Mouse (Mus musculus) hindbrain, embryonic 13.5 days (tissue): ENCODE data around the gene Camkmt. TPM values are rescaled to one million over a fixed set of nuclear protein-coding genes. Genes with fewer than 3 reads are reported as not detected.

Experiments
- ATAC-seq: fragments of 200-750 bp; cut with Nextera tagmentation; 2 replicates; pipeline ENCODE4 v1.8.0; 2017; ENCODE audit warnings: moderate TSS enrichment; ENCODE audit not compliant: low FRiP score
- H3K27ac ChIP-seq: fragments of 300-500 bp; sonication (generic); 2 replicates; pipeline ENCODE4 v1.5.1; 2015; ENCODE audit warnings: inconsistent platforms, mild to moderate bottlenecking, moderate library complexity
- H3K27me3 ChIP-seq: fragments of 300-500 bp; sonication (generic); 2 replicates; pipeline ENCODE4 v1.6.1; 2015; ENCODE audit warnings: mild to moderate bottlenecking, inconsistent platforms
- H3K36me3 ChIP-seq: fragments of 300-500 bp; sonication (generic); 2 replicates; pipeline ENCODE4 v1.6.1; 2015; ENCODE audit warnings: mild to moderate bottlenecking, inconsistent platforms
- H3K4me1 ChIP-seq: fragments of 300-500 bp; sonication (generic); replicated peaks from 2 replicates; pipeline ENCODE4 v1.6.1; 2015; ENCODE audit warnings: inconsistent platforms
- H3K4me2 ChIP-seq: fragments of 300-500 bp; sonication (generic); 2 replicates; pipeline ENCODE4 v1.6.1; 2015; ENCODE audit warnings: inconsistent platforms, mild to moderate bottlenecking, moderate library complexity
- H3K4me3 ChIP-seq: fragments of 300-500 bp; sonication (generic); 2 replicates; pipeline ENCODE4 v1.5.1; 2015; ENCODE audit warnings: mild to moderate bottlenecking, inconsistent platforms
- H3K9ac ChIP-seq: fragments of 300-500 bp; sonication (generic); 2 replicates; pipeline ENCODE4 v1.6.1; 2015; ENCODE audit warnings: mild to moderate bottlenecking, inconsistent platforms
- H3K9me3 ChIP-seq: fragments of 300-500 bp; sonication (generic); 2 replicates; pipeline ENCODE4 v1.6.1; 2016; ENCODE audit warnings: inconsistent platforms
- WGBS: fragments of 180-500 bp; shearing (Covaris S2); methylation state at CpG from one replicate; pipeline ENCODE4 v1.1.7; 2015; 5-methylcytosine and 5-hydroxymethylcytosine counted together
- polyA plus RNA-seq: library from polyadenylated mRNA; unstranded; fragments of >200 nt; fragmentation: Nextera tagmentation; extraction: Ambion mirVana; gene quantifications from 2 replicates; pipeline ENCODE4 v1.2.1, GENCODE M21; 2015

The Camkmt gene
- polyA plus RNA-seq, 1 experiment from 2014 or later, result 18.3 TPM

DNA sequence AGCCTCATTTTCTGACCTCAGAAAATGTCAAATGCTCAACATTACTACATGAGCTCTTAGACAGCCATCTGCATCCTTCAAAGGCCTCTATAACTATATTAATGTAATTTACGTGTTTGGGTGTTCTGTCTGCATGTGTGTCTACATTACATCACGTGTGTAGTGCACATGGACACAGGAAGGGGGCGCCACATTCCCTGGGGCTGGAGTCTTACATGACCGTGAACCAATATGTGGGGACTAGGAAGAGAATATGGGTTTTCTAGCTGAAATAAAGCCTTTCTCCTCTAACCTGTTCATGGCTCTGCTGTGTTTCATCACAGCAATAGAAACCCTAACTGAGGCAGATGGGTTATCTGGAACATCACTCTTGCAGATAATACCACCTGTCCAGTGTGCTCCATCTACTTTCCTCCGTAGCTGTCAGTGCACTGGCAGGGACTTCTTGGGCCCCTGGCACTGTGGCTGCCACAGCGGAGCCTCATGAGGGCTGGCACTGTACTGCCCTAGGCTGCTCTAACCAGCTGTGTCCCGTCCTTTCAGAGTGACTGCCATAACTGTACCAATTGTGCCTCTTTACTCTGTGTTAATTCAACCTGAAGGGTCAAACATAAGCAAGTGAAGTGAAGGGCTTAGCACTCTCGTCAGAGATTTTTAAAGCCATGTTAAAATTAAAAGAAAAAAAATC, 19.1 kb upstream of the Camkmt start:
- no peak for ATAC-seq
- no peak overlapping the region; the same call in 1 of the 2 replicates for H3K9ac ChIP-seq
- H3K4me1 ChIP-seq, result peaks cover 11% of the 10 kb centered on the region
- H3K36me3 ChIP-seq, result peaks cover 78% of the 10 kb centered on the region
- H3K4me3 ChIP-seq, result no peak overlapping the region
- H3K27ac ChIP-seq, result no peak overlapping the region
- no peak overlapping the region for H3K4me2 ChIP-seq
- 83% methylated on average over 8 of the region's 8 CpGs for WGBS
- no peaks in the 10 kb centered on the region for H3K9me3 ChIP-seq
- no peaks in the 10 kb centered on the region for H3K27me3 ChIP-seq

DNA sequence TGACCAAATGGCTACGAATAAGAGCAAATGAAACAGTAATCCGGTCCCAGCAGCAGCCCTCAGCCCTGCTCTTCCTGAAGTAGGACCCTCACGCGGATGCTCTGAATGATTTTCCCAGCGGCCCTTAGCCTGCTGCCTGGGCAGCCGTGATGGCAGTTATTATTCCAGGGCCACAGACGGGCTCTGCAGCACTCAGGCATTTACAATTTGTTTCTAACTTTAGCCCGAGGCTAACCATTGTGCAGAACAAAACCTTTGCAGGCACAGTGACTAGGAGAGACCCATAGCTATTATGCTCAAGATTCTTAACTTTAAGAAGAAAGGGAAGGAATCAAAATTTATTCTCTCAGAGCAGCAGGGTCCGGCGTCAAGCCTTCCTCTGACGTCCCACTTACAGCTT, 18.0 kb upstream of the Camkmt start:
- peak overlapping the region; percentile 41; the same call in 1 of the 2 replicates for H3K27ac ChIP-seq
- H3K4me2 ChIP-seq, result no peak overlapping the region
- no peak overlapping the region for H3K9ac ChIP-seq
- H3K4me3 ChIP-seq, result no peak overlapping the region
- 36% methylated on average over 11 of the region's 11 CpGs for WGBS
- H3K9me3 ChIP-seq, result no peaks in the 10 kb centered on the region
- peaks cover 76% of the 10 kb centered on the region for H3K36me3 ChIP-seq
- peaks cover 11% of the 10 kb centered on the region for H3K4me1 ChIP-seq
- no peaks in the 10 kb centered on the region for H3K27me3 ChIP-seq
- ATAC-seq, result no peak

DNA sequence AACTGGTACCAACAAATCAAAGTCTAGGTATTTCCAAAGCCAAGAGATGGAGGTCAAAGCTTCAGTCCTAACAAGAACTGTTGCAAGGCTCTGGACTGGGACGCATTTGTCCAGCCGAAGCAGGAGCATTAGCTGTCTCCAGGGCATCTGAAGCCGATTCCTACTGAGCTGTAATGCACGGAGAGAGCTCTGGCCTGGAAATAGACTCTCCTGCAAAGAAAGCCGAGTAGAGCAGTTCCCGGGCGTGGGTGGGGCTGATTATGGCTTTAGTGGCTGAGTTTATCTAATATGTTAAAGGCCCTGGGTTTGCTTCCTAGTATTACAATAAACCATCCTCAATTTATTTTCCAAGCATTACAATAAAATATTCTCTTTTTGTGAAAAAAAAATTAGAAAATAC, 17.1 kb upstream of the Camkmt start:
- peaks cover 75% of the 10 kb centered on the region for H3K36me3 ChIP-seq
- H3K4me1 ChIP-seq, result peaks cover 11% of the 10 kb centered on the region
- WGBS, result 61% methylated on average over 7 of the region's 7 CpGs
- H3K4me2 ChIP-seq, result no peak overlapping the region
- H3K9ac ChIP-seq, result no peak overlapping the region
- ATAC-seq, result no peak
- peak overlapping the region; percentile 41; the same call in 1 of the 2 replicates for H3K27ac ChIP-seq
- no peak overlapping the region for H3K4me3 ChIP-seq
- no peaks in the 10 kb centered on the region for H3K9me3 ChIP-seq
- H3K27me3 ChIP-seq, result no peaks in the 10 kb centered on the region

DNA sequence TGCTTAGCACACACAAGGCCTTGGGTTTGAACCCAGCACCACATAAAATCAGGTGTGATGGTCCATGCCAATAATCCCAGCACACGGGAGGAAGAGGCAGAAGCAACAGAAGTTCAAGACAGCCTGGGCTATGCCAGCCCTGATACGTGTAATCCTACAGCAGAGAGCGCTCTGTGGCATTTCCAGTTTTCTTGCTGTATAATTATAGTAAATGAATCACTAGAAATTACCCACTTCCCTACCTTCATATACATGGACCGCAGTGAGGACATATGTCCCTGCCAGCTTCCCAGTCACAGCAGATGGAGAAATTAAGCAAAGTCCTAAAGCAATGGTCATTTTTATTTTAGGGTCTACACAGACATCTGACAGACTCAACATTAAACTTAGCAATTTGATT, 16.3 kb upstream of the Camkmt start:
- H3K4me3 ChIP-seq, result no peak overlapping the region
- H3K27ac ChIP-seq, result no peak overlapping the region
- peaks cover 75% of the 10 kb centered on the region for H3K36me3 ChIP-seq
- H3K27me3 ChIP-seq, result no peaks in the 10 kb centered on the region
- no peak overlapping the region for H3K9ac ChIP-seq
- H3K4me1 ChIP-seq, result peaks cover 11% of the 10 kb centered on the region
- WGBS, result 94% methylated on average over 4 of the region's 4 CpGs
- H3K9me3 ChIP-seq, result no peaks in the 10 kb centered on the region
- ATAC-seq, result no peak
- H3K4me2 ChIP-seq, result no peak overlapping the region

DNA sequence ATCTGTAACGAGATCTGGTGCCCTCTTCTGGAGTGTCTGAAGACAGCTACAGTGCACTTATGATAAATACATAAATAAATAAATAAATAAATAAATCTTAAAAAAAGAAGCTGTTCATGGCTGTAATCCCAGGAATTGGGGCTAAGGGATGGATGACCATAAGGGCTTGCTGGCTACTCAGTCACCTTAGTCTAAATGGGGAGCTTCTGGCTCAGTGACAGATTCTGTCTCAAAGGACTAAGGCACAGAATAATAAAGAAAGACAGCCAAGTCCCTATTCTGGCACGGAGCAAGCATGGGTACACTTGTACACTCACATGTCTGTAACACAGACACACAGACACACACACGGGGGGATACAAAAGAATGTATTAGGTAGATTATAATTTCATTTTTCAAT, 11.1 kb upstream of the Camkmt start:
- H3K9ac ChIP-seq, result no peak overlapping the region
- H3K27ac ChIP-seq, result no peak overlapping the region
- H3K27me3 ChIP-seq, result no peaks in the 10 kb centered on the region
- WGBS, result 90% methylated on average over 3 of the region's 3 CpGs
- H3K4me1 ChIP-seq, result no peaks in the 10 kb centered on the region
- no peak overlapping the region for H3K4me3 ChIP-seq
- H3K36me3 ChIP-seq, result peaks cover 59% of the 10 kb centered on the region
- no peaks in the 10 kb centered on the region for H3K9me3 ChIP-seq
- ATAC-seq, result no peak
- H3K4me2 ChIP-seq, result no peak overlapping the region

DNA sequence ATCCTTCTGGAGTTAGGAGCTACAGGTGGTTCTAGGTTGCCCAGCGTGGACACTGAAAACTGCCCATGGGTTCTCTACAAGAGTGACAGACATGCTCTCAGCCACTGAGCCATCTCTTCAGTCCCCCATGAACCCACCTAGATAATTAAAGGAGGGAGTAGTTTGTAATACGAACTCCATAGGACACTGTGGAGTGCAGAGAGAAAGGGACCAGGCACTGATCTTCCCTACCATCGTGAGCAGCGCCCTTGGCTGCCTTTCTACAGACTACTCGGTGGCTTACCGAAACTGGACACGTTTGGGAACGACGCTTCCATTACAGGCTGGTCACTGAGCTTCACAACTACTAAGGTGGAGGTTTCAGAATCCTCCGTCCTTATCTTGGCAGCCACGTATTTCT, 9.6 kb upstream of the Camkmt start:
- Histone ChIP-seq H3K4me2 (no peak overlapping the region), H3K27me3 (no peaks in the 10 kb centered on the region), H3K27ac (no peak overlapping the region), H3K9ac (no peak overlapping the region), H3K9me3 (no peaks in the 10 kb centered on the region), H3K36me3 (peaks cover 49% of the 10 kb centered on the region), H3K4me3 (no peak overlapping the region), H3K4me1 (no peaks in the 10 kb centered on the region)
- 97% methylated on average over 11 of the region's 11 CpGs for WGBS
- ATAC-seq, result no peak

DNA sequence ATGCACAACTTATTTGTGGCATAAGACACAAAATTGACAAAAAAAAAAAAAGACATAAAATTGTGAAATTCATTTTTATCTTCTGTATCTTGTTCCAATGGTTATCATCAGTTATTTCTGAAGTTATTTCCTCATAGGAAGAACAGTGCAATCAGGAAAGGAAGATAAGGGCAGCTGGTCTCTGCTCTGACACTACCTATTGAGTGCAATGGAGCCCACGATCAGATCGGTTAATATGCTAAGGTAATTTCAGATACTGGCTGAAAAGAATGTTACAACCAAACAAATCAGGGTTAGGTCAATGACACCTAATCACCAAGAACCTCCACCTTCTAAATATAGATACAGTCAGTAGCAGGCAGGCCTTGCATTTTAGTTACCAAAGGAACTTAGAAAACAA, 5.0 kb upstream of the Camkmt start:
- Histone ChIP-seq H3K4me2 (no peak overlapping the region), H3K36me3 (peaks cover 11% of the 10 kb centered on the region), H3K4me3 (no peak overlapping the region), H3K4me1 (peaks cover 19% of the 10 kb centered on the region), H3K9ac (no peak overlapping the region), H3K27me3 (no peaks in the 10 kb centered on the region), H3K27ac (no peak overlapping the region), H3K9me3 (no peaks in the 10 kb centered on the region)
- ATAC-seq, result no peak
- WGBS, result 94% methylated on average over 2 of the region's 2 CpGs

DNA sequence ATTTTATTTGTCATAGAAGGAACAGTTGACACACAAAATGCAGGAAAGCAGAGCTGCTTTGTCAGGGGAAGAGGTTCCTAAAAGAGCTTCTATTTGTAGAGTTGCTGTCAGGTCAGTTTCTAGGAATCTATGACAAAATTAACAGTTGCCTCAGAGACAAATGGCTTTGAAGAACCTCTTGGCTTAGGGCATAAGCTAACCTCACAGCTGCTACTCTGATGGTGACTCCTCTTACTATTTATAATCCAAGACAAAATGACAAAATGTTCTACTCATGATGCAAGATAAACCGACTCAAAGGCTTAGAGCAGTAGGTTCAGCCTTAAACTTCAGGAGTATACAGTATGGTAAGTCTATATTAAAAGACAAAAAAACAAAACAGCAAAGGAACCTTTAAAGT, 3.9 kb upstream of the Camkmt start:
- peaks cover 24% of the 10 kb centered on the region for H3K4me1 ChIP-seq
- H3K4me2 ChIP-seq, result no peak overlapping the region
- no peaks in the 10 kb centered on the region for H3K9me3 ChIP-seq
- 92% methylated on average over 1 of the region's 1 CpGs for WGBS
- H3K27ac ChIP-seq, result no peak overlapping the region
- no peak for ATAC-seq
- H3K4me3 ChIP-seq, result no peak overlapping the region
- H3K36me3 ChIP-seq, result peaks cover 3% of the 10 kb centered on the region; the same call in 1 of the 2 replicates
- no peak overlapping the region for H3K9ac ChIP-seq
- H3K27me3 ChIP-seq, result no peaks in the 10 kb centered on the region

DNA sequence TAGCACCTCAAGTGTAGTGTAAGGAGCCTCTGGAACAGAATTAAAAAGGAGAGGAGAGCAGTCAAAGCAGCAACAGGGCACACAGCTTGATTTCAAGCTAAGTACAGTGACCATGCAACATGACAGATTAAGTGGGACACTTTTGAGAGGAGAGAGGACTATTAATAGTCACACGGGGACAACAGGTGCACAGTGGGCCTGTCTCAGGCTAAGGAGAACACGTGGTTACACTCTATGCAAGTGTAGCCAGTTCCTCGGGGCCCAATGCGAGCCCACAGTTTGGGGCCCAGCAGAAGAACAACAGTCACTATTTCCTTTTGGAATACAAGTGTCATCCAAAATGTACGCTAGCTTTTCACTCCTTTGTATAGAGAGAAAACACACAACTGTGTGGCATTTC, 2.8 kb upstream of the Camkmt start:
- ATAC-seq, result no peak
- Histone ChIP-seq H3K4me1 (peaks cover 24% of the 10 kb centered on the region), H3K9ac (no peak overlapping the region), H3K27me3 (no peaks in the 10 kb centered on the region), H3K4me2 (no peak overlapping the region), H3K9me3 (no peaks in the 10 kb centered on the region), H3K27ac (no peak overlapping the region), H3K36me3 (peaks cover 3% of the 10 kb centered on the region; the same call in 1 of the 2 replicates), H3K4me3 (no peak overlapping the region)
- 88% methylated on average over 5 of the region's 5 CpGs for WGBS

DNA sequence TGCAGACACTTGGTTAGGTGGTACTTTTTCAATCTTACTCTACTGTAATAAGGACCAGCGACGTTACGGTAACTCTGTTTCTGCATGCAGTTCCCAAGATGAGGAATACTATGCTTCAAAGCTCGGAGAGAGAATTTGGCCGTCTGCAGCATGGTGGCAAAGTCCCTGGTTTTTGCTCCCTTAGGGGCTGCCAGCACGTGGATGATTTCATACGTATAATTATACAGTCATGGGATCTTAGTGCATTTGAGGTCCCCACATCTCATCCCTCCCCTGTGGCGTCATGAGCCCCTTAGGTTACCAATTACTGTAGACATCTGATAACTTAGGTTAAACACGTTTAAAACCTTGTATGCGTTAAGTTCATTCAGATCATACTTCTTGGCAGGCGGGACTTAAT, 2.0 kb upstream of the Camkmt start:
- no peak for ATAC-seq
- H3K9me3 ChIP-seq, result no peaks in the 10 kb centered on the region
- H3K4me1 ChIP-seq, result peaks cover 24% of the 10 kb centered on the region
- peak overlapping the region; percentile 79 for H3K4me2 ChIP-seq
- H3K9ac ChIP-seq, result no peak overlapping the region
- H3K27me3 ChIP-seq, result no peaks in the 10 kb centered on the region
- 87% methylated on average over 11 of the region's 11 CpGs for WGBS
- H3K36me3 ChIP-seq, result no peaks in the 10 kb centered on the region
- H3K27ac ChIP-seq, result no peak overlapping the region
- peak overlapping the region; percentile 93; the same call in 1 of the 2 replicates for H3K4me3 ChIP-seq

DNA sequence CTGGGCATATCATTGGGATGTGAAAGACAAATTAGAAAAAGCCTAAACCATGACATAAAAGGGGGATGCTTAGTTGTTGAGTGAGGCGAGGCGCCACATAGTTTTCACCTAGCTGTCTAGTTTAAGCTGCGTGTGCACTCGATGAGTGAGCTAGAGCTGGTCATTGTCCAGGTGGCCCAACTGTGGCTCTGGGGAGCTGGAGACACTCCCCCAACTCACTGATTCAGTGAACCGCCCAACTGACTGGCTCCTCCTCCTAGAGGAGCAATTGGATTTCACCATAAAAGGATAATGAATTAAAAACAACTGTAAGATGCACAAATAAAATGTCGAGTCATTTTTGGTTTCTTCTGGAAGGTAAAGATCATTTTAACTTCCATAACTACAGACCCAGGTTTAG, 1.3 kb upstream of the Camkmt start:
- Histone ChIP-seq H3K4me3 (peak overlapping the region; percentile 93), H3K27me3 (no peaks in the 10 kb centered on the region), H3K9ac (peak overlapping the region; percentile 92), H3K9me3 (no peaks in the 10 kb centered on the region), H3K36me3 (no peaks in the 10 kb centered on the region), H3K27ac (no peak overlapping the region), H3K4me2 (peak overlapping the region; percentile 79), H3K4me1 (peaks cover 24% of the 10 kb centered on the region)
- ATAC-seq, result no peak
- WGBS, result 50% methylated on average over 6 of the region's 6 CpGs

DNA sequence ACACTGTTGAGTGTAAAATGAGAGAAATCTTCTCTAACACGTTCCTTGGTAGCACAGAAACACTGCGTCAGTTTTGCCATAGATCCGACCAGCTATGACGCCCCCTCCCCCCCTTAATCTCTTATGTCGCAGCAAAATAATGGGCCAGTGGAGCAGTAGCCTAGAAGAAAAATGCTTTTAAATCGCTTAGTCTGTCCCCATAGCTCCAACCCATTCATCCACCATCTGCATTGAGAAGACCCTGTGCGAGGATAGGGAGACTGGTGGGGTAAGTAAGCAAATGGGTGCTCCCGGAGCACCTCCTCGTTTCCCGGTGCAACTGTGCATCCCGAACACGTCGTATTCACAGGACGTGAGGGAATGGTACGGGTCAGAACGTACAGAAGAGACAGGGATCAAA, 731 bp upstream of the Camkmt start:
- H3K27me3 ChIP-seq, result no peaks in the 10 kb centered on the region
- under 1% methylated on average over 16 of the region's 16 CpGs for WGBS
- H3K4me1 ChIP-seq, result peaks cover 24% of the 10 kb centered on the region
- no peaks in the 10 kb centered on the region for H3K9me3 ChIP-seq
- no peaks in the 10 kb centered on the region for H3K36me3 ChIP-seq
- peak overlapping the region; percentile 93 for H3K4me3 ChIP-seq
- ATAC-seq, result peak; percentile 37
- H3K9ac ChIP-seq, result peak overlapping the region; percentile 92
- peak overlapping the region; percentile 95 for H3K27ac ChIP-seq
- peak overlapping the region; percentile 79 for H3K4me2 ChIP-seq

DNA sequence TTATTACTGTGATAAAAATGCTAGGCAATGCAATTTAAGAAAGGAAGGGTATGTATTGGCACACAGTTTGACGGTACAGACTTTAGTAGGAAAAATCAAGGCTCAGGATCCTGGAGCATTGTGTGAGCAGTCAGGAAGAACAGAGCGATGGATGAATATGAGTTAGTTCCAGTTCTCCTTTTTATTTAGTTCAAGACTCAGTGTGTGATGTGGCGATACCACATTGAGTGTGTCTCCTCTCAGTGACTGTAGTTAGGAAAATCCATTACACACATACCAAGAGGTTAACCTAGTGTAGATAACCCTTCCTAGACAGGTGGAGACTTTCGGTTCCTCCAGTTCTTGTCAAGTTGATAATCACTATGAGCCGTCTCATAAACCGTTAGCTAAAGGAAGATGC, 1.4 kb downstream of the Camkmt start:
- no peaks in the 10 kb centered on the region for H3K27me3 ChIP-seq
- 94% methylated on average over 6 of the region's 6 CpGs for WGBS
- no peaks in the 10 kb centered on the region for H3K9me3 ChIP-seq
- peak overlapping the region; percentile 79 for H3K4me2 ChIP-seq
- H3K36me3 ChIP-seq, result peaks cover 3% of the 10 kb centered on the region; the same call in 1 of the 2 replicates
- H3K27ac ChIP-seq, result no peak overlapping the region
- ATAC-seq, result no peak
- peaks cover 24% of the 10 kb centered on the region for H3K4me1 ChIP-seq
- no peak overlapping the region for H3K9ac ChIP-seq
- peak overlapping the region; percentile 93 for H3K4me3 ChIP-seq
